Mouse (Mus musculus) erythroblast, embryonic 14.5 days (primary cell): ENCODE data around the gene Ppih.

Experiments
- GATA1 ChIP-seq: IDR thresholded peaks from 2 replicates; pipeline ENCODE4 v1.6.1; 2012; ENCODE audit warnings: low read length, inconsistent platforms, mixed read lengths
- TAL1 ChIP-seq: IDR thresholded peaks from 3 replicates; pipeline ENCODE4 v1.6.1; 2012; ENCODE audit warnings: low read length, inconsistent platforms, mixed read lengths

DNA sequence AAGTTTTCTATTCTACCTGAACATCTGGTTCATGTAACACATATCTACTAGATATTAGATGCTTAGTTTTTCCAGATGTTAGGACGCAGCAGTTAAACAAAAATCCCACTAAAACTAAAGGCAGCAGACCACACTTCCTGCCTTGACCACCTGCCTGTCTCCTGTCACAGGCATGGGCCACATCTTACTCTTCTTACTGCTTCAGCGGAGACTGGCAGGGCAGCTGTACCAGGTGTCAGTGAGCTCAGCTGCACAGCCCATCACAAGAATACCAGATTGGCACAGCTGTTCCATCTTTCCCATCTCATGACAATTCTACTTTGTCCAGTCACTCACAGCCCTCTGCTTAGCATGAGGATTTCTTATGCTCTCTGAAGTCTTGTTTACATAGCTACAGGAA, 23.0 kb downstream of the Ppih start:
- TF ChIP-seq GATA1 (no peak), TAL1 (no peak)
